Mouse (Mus musculus) CH12.LX (cell line): ENCODE measurements around the gene Il20. TPM values are rescaled to one million over a fixed set of nuclear protein-coding genes. Genes with fewer than 3 reads are reported as not detected.

Source experiments
- DNase-seq: peaks from one replicate; pipeline ENCODE4 v3.0.0-alpha.2; 2013; ENCODE audit errors: extremely low read depth
- H3K27ac ChIP-seq: 2 replicates; pipeline ENCODE4 v1.5.1; 2012; ENCODE audit warnings: low read depth, mild to moderate bottlenecking, control low read depth, moderate library complexity; ENCODE audit not compliant: insufficient read depth
- H3K27me3 ChIP-seq: replicated peaks from 2 replicates; pipeline ENCODE3; 2012; ENCODE audit warnings: inconsistent platforms
- H3K36me3 ChIP-seq, 2 experiments: replicated peaks in 1 of 2; 2 replicates each; pipeline versions ENCODE3 to v1.6.1; 2012; ENCODE audit warnings: inconsistent platforms in 1 of 2, low read length in 1 of 2, mild to moderate bottlenecking in 1 of 2, mixed read lengths in 1 of 2, moderate library complexity in 1 of 2; ENCODE audit not compliant: control insufficient read depth in 1 of 2, insufficient read depth in 1 of 2
- H3K4me1 ChIP-seq, 2 experiments: 2 replicates each; pipeline ENCODE4 v1.6.1; 2012; ENCODE audit warnings: inconsistent platforms in 1 of 2, moderate library complexity in 1 of 2; ENCODE audit not compliant: insufficient read depth in 2 of 2, control insufficient read depth in 1 of 2
- H3K4me2 ChIP-seq: 2 replicates; pipeline ENCODE4 v1.6.1; 2012; ENCODE audit warnings: low read depth, mild to moderate bottlenecking, control low read depth; ENCODE audit not compliant: poor library complexity, insufficient read depth, severe bottlenecking
- H3K4me3 ChIP-seq, 3 experiments: fragments of 150-350 bp in 1 of 3; sonication (generic) in 1 of 3; replicated peaks in 1 of 3; 2 replicates each; pipeline versions ENCODE3 to v1.5.1; 2011 to 2012; ENCODE audit warnings: low read depth in 2 of 3, low read length in 2 of 3, mild to moderate bottlenecking in 2 of 3, moderate library complexity in 2 of 3, control low read depth in 1 of 3, improper control_type of control experiment in 1 of 3, inconsistent platforms in 1 of 3, mixed read lengths in 1 of 3; ENCODE audit not compliant: poor library complexity in 1 of 3
- H3K79me2 ChIP-seq: replicated peaks from 2 replicates; pipeline ENCODE4 v1.6.1; 2012; ENCODE audit warnings: mild to moderate bottlenecking, moderate library complexity; ENCODE audit not compliant: control insufficient read depth, poor library complexity, insufficient read depth, severe bottlenecking; ENCODE audit errors: extremely low read depth
- H3K9ac ChIP-seq: 2 replicates; pipeline ENCODE4 v1.6.1; 2012; ENCODE audit warnings: low read depth, mild to moderate bottlenecking, control low read depth, moderate library complexity; ENCODE audit not compliant: insufficient read depth
- H3K9me3 ChIP-seq: replicated peaks from 2 replicates; pipeline ENCODE3; 2012; ENCODE audit warnings: low read length, inconsistent platforms, mixed read lengths
- BHLHE40 ChIP-seq: IDR thresholded peaks from 2 replicates; pipeline ENCODE4 v1.6.1; 2011; ENCODE audit warnings: mild to moderate bottlenecking, low read depth, low read length, improper control_type of control experiment
- CHD2 ChIP-seq: IDR thresholded peaks from 2 replicates; pipeline ENCODE4 v1.6.1; 2011; ENCODE audit warnings: low read length, improper control_type of control experiment
- CTCF ChIP-seq, 2 experiments: IDR thresholded peaks in 1 of 2; conservative IDR thresholded peaks in 1 of 2; 2 replicates each; pipeline ENCODE4 v1.5.1; 2011 to 2012; ENCODE audit warnings: low read depth in 2 of 2, low read length in 2 of 2, improper control_type of control experiment in 1 of 2, inconsistent platforms in 1 of 2, mild to moderate bottlenecking in 1 of 2, moderate library complexity in 1 of 2
- E2F4 ChIP-seq: IDR thresholded peaks from 2 replicates; pipeline ENCODE4 v1.6.1; 2011; ENCODE audit warnings: low read depth, low read length, improper control_type of control experiment; ENCODE audit not compliant: insufficient replicate concordance
- ELF1 ChIP-seq: IDR thresholded peaks from 2 replicates; pipeline ENCODE4 v1.6.1; 2014; ENCODE audit warnings: low read depth, mild to moderate bottlenecking, inconsistent platforms, low read length, improper control_type of control experiment
- EP300 ChIP-seq: IDR thresholded peaks from 2 replicates; pipeline ENCODE4 v1.6.1; 2011; ENCODE audit warnings: low read length, improper control_type of control experiment
- ETS1 ChIP-seq: conservative IDR thresholded peaks from 2 replicates; pipeline ENCODE4 v1.6.1; 2012; ENCODE audit warnings: low read depth, mild to moderate bottlenecking, inconsistent platforms, low read length, improper control_type of control experiment, moderate library complexity
- MAFK ChIP-seq: IDR thresholded peaks from 2 replicates; pipeline ENCODE4 v1.6.1; 2011; ENCODE audit warnings: low read length, improper control_type of control experiment; ENCODE audit not compliant: insufficient replicate concordance
- MAX ChIP-seq: IDR thresholded peaks from 2 replicates; pipeline ENCODE4 v1.6.1; 2011; ENCODE audit warnings: low read length, improper control_type of control experiment
- MAZ ChIP-seq: IDR thresholded peaks from 2 replicates; pipeline ENCODE4 v1.6.1; 2012; ENCODE audit warnings: low read depth, mild to moderate bottlenecking, inconsistent platforms, low read length, improper control_type of control experiment, moderate library complexity
- MEF2A ChIP-seq: IDR thresholded peaks from 2 replicates; pipeline ENCODE4 v1.6.1; 2014; ENCODE audit warnings: low read depth, mild to moderate bottlenecking, inconsistent platforms, low read length, improper control_type of control experiment, borderline replicate concordance
- MXI1 ChIP-seq: IDR thresholded peaks from 2 replicates; pipeline ENCODE4 v1.6.1; 2011; ENCODE audit warnings: mild to moderate bottlenecking, low read depth, low read length, improper control_type of control experiment
- MYC ChIP-seq: IDR thresholded peaks from 2 replicates; pipeline ENCODE4 v1.6.1; 2011; ENCODE audit warnings: low read depth, mild to moderate bottlenecking, improper control_type of control experiment, low read length
- NELFE ChIP-seq: IDR thresholded peaks from 2 replicates; pipeline ENCODE4 v1.6.1; 2011; ENCODE audit warnings: low read depth, low read length, improper control_type of control experiment
- NRF1 ChIP-seq: IDR thresholded peaks from 2 replicates; pipeline ENCODE4 v1.6.1; 2014; ENCODE audit warnings: low read depth, mild to moderate bottlenecking, inconsistent platforms, low read length, improper control_type of control experiment, moderate library complexity
- PAX5 ChIP-seq: IDR thresholded peaks from 2 replicates; pipeline ENCODE4 v1.6.1; 2012; ENCODE audit warnings: low read length, inconsistent platforms, mixed read lengths
- TBP ChIP-seq: conservative IDR thresholded peaks from 2 replicates; pipeline ENCODE4 v1.6.1; 2011; ENCODE audit warnings: low read depth, low read length, improper control_type of control experiment
- TCF12 ChIP-seq: IDR thresholded peaks from 2 replicates; pipeline ENCODE4 v1.6.1; 2014; ENCODE audit warnings: low read depth, mild to moderate bottlenecking, inconsistent platforms, low read length, improper control_type of control experiment
- USF1 ChIP-seq: IDR thresholded peaks from 2 replicates; pipeline ENCODE4 v1.6.1; 2014; ENCODE audit warnings: low read depth, mild to moderate bottlenecking, inconsistent platforms, low read length, improper control_type of control experiment
- ZKSCAN1 ChIP-seq: IDR thresholded peaks from 2 replicates; pipeline ENCODE4 v1.6.1; 2012; ENCODE audit warnings: low read depth, inconsistent platforms, low read length, improper control_type of control experiment, borderline replicate concordance
- dilution Hi-C: fragments of 300-500 bp; cut with MboI; formaldehyde crosslinking; loops from 2 replicates; pipeline ENCODE4 v1.14.3; 2020; ENCODE audit warnings: low sequenced_read_pairs; ENCODE audit not compliant: extremely low pct_unique_long_range_greater_than_20kb, extremely low pct_ligation_motif_present
- in situ Hi-C: fragments of 300-500 bp; cut with MboI; formaldehyde crosslinking; loops from 3 replicates; pipeline ENCODE4 v1.14.3; 2019; ENCODE audit warnings: low sequenced_read_pairs, low pct_ligation_motif_present, low pct_unique_long_range_greater_than_20kb, mixed read lengths
- polyA plus RNA-seq: library from polyadenylated mRNA; unstranded; fragments of >175 nt; gene quantifications from 2 replicates; pipeline ENCODE4 v1.2.1, GENCODE M21; 2012; ENCODE audit warnings: low read depth; ENCODE audit not compliant: insufficient read length
- total RNA-seq, 2 experiments: library from RNA; depleted of rRNA; stranded (reverse); fragments of 300-350 nt in 1 of 2; fragments of >200 nt in 1 of 2; gene quantifications; 2 replicates each; pipeline ENCODE4 v1.2.3; 2012 to 2014

The Il20 gene
- not detected in 2 replicates for total RNA-seq (2012; rRNA removed)
- not detected in 2 replicates for total RNA-seq (2014; rRNA removed)
- not detected in 2 replicates for polyA plus RNA-seq

DNA sequence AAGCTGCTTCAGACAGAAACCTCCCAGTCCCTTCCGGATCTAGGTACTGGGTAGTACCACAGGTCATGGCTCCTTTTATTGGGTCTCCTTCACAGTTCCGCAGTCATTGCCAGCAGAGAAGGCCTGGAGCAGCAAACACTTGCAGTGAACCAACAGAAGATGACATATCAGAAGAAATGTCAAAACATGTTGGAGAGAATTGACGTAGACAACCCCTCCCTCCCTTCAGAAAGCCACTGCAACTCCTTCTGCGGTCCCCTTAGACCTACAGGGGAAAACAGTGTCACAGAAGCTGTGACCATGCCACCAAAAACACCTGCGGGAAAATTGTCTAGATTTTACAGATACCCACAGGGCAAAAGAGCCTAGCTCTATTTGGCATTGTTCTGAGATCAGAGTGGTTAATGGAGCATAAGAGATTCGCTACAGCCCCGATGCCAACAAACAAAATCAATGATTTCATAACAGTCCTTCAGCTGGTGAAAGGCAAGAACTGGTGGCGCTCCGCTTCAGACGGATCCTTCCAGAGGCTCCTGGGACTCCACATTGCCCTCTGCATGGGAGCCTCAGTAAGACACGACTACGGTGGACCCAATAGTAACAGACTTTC is at the start of gene Il20:
Gene Il20 (minus strand): TSS at position 51 of the 610 bp plus-strand sequence.
- Histone ChIP-seq H3K9ac (no peak within 1 kb of the TSS), H3K4me3 (no peak within 1 kb of the TSS), H3K4me2 (no peak within 1 kb of the TSS), H3K4me1 (no peaks in the 10 kb centered on the region), H3K36me3 (no peaks in the 10 kb centered on the region), H3K27me3 (no peaks in the 10 kb centered on the region), H3K9me3 (peaks cover 2% of the 10 kb centered on the region), H3K79me2 (no peaks in the 10 kb centered on the region), H3K27ac (no peak within 1 kb of the TSS)
- no peak for DNase-seq
- no peak for TF ChIP-seq MAX
- no peak for TF ChIP-seq TBP
- dilution Hi-C loops (no loop called here), in situ Hi-C loops (no loop called here)

GRCm38 (mm10) chr1:130946920-130947319 is 35.7 kb upstream of the Il20 start:
- no peak overlapping the region for H3K27ac ChIP-seq
- H3K27me3 ChIP-seq = no peaks in the 10 kb centered on the region
- in situ Hi-C loops = no loop called here
- no peak overlapping the region for H3K4me2 ChIP-seq
- no peaks in the 10 kb centered on the region for H3K9me3 ChIP-seq
- H3K79me2 ChIP-seq = no peaks in the 10 kb centered on the region
- no peaks in the 10 kb centered on the region for H3K4me1 ChIP-seq
- TF ChIP-seq ZKSCAN1 (no peak), MYC (no peak), ETS1 (no peak), PAX5 (no peak), MXI1 (no peak), NELFE (no peak), TCF12 (no peak), MAX (no peak), MAZ (no peak)
- TF ChIP-seq, all 38 proteins: peak for 0
- no peak for DNase-seq
- no peak overlapping the region for H3K4me3 ChIP-seq
- dilution Hi-C loops = no loop called here
- no peaks in the 10 kb centered on the region for H3K36me3 ChIP-seq
- H3K9ac ChIP-seq = no peak overlapping the region

DNA sequence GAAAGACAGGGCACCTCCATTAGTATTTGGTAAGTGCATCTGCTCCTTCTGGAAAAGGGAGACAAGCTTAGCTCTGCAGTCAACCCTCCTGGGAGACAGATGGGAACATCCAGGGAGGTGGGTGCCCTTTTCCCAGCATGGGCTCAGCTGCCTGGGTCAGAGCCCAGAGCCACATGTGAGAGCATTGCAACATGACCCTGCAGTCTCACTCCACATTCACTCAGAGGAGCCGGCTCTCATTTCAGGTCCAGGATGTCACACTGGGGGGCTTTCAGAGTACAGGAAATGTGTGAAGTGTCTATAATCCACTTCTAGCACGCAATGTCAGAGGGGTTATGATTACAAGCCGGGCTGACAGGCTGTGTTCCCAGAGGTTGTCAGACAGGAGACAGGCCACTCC is 30.6 kb upstream of the Il20 start:
- TF ChIP-seq CTCF (conservative IDR thresholded peaks at IDR 0.05 in 1 of 2, IDR thresholded peaks at IDR 0.05 in 1 of 2; ENCODE audit: low read depth in 2 of 2, low read length in 2 of 2) (no peak), ELF1 (no peak), E2F4 (no peak), EP300 (no peak), TCF12 (no peak), MEF2A (no peak), MAZ (no peak), MAFK (no peak), NRF1 (no peak), USF1 (no peak), CHD2 (no peak), BHLHE40 (no peak)
- TF ChIP-seq, all 38 proteins: peak for 0
- no peak overlapping the region for H3K27ac ChIP-seq
- dilution Hi-C loops (no loop called here), in situ Hi-C loops (no loop called here)
- H3K9me3 ChIP-seq = no peaks in the 10 kb centered on the region
- H3K4me1 ChIP-seq = no peaks in the 10 kb centered on the region
- no peaks in the 10 kb centered on the region for H3K79me2 ChIP-seq
- no peak overlapping the region for H3K4me2 ChIP-seq
- DNase-seq = no peak
- H3K27me3 ChIP-seq = no peaks in the 10 kb centered on the region
- no peaks in the 10 kb centered on the region for H3K36me3 ChIP-seq
- H3K4me3 ChIP-seq = no peak overlapping the region
- H3K9ac ChIP-seq = no peak overlapping the region
